Comparison of ENCODE assay signal across 23 mouse cellular contexts in the genomic region with DNA sequence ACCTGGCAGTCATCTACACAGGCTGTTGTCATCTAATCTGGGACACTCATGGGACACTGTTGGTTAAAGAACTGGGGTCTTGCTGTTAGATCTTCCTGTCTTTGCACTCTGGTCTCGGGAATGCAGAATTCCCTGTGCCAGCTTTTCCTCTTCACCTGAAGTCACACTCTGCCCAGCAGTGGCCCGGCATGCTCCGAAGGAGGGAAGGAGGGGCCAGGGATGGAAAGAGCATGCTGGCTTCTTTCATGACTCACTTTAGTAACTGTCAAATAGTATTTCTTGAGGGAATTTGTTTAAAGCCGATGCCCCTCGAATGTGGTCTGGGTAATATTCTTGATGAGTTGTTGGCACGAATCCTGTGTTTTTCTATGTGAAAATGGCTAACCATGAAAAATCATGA.
DNase-seq lines count a peak whose midpoint lies in the region; ATAC-seq and TF ChIP-seq lines count a peak whose summit lies in the region.
"Had no signal": no experiment of that assay in that cellular context is flagged by ENCODE, and none has a peak within 500 bp of the region (broad histone marks: within the 10 kb centered on the region; RNA-seq: fewer than 3 reads in every experiment).

No protein-coding gene starts in this region.

- H3K79me2 ChIP-seq in C2C12 (ENCODE audit: control insufficient read depth, insufficient read depth), result no peaks in the 10 kb centered on the region
- H3K79me2 ChIP-seq in myocyte (ENCODE audit: control insufficient read depth, insufficient read depth), result no peaks in the 10 kb centered on the region

- H3K9me3 ChIP-seq in embryonic facial prominence, embryonic 13.5 days, result no peaks in the 10 kb centered on the region
- H3K9me3 ChIP-seq in embryonic facial prominence, embryonic 10.5 days, result no peaks in the 10 kb centered on the region
- no peaks in the 10 kb centered on the region for H3K9me3 ChIP-seq in lung, embryonic 16.5 days (ENCODE audit: control insufficient read depth, low read length)
- H3K9me3 ChIP-seq: embryonic facial prominence, embryonic 12.5 days; embryonic facial prominence, embryonic 15.5 days; forebrain, embryonic 13.5 days; forebrain, embryonic 15.5 days had no signal

- no peak overlapping the region for H3K4me3 ChIP-seq in embryonic facial prominence, embryonic 13.5 days
- H3K4me3 ChIP-seq in embryonic facial prominence, embryonic 10.5 days, result no peak overlapping the region
- no peak overlapping the region for H3K4me3 ChIP-seq in lung, embryonic 16.5 days (ENCODE audit: low read length)
- H3K4me3 ChIP-seq in C2C12 (ENCODE audit: insufficient read depth, poor library complexity, severe bottlenecking), result no peak overlapping the region
- no peak overlapping the region for H3K4me3 ChIP-seq in myocyte
- H3K4me3 ChIP-seq: embryonic facial prominence, embryonic 12.5 days; embryonic facial prominence, embryonic 15.5 days; forebrain, embryonic 13.5 days; forebrain, embryonic 15.5 days had no signal

- H3K4me2 ChIP-seq in embryonic facial prominence, embryonic 13.5 days, result no peak overlapping the region
- H3K4me2 ChIP-seq in lung, embryonic 16.5 days (ENCODE audit: low read depth, low read length), result no peak overlapping the region
- peak overlapping the region; percentile 55 for H3K4me2 ChIP-seq in myocyte (ENCODE audit: low read depth)
- H3K4me2 ChIP-seq: embryonic facial prominence, embryonic 12.5 days; embryonic facial prominence, embryonic 15.5 days; forebrain, embryonic 13.5 days; forebrain, embryonic 15.5 days had no signal

- DNase-seq in embryonic facial prominence, embryonic 10.5 days (ENCODE audit: low spot score), result no peak
- no peak for DNase-seq in lung, postnatal 4 days
- no peak for DNase-seq in kidney, postnatal 36 days
- DNase-seq: adrenal gland, adult 2 months; adrenal gland, postnatal 10 days; adrenal gland, postnatal 25 days; B cell, adult 2 months; cerebellum, adult 11 months; cerebellum, adult 18-20 months; cerebellum, adult 8-10 months; cerebellum, adult 9-11 months; cerebellum, postnatal 14 days; cerebellum, postnatal 36 days; embryo, embryonic 11 days; forebrain, postnatal 0 days had no signal

- no peak for ATAC-seq in embryonic facial prominence, embryonic 13.5 days (ENCODE audit: insufficient number of reproducible peaks, insufficient read depth, low FRiP score, low TSS enrichment, low read depth)
- no peak for ATAC-seq in lung, embryonic 16.5 days (ENCODE audit: low read depth)
- ATAC-seq: forebrain, embryonic 13.5 days; forebrain, embryonic 15.5 days; forebrain, postnatal 0 days had no signal

- H3K4me1 ChIP-seq in embryonic facial prominence, embryonic 13.5 days, result peaks cover 40% of the 10 kb centered on the region
- no peaks in the 10 kb centered on the region for H3K4me1 ChIP-seq in embryonic facial prominence, embryonic 10.5 days
- H3K4me1 ChIP-seq in lung, embryonic 16.5 days (replicated peaks; ENCODE audit: control insufficient read depth, insufficient read depth, low read length), result 0 out of 2 replicates have a peak, but pooled peaks cover 5% of the 10 kb centered on the region
- H3K4me1 ChIP-seq: embryonic facial prominence, embryonic 12.5 days; embryonic facial prominence, embryonic 15.5 days; forebrain, embryonic 13.5 days; forebrain, embryonic 15.5 days had no signal

- WGBS in embryonic facial prominence, embryonic 13.5 days, result 72% methylated on average over 6 of the region's 6 CpGs
- 86% methylated on average over 6 of the region's 6 CpGs for WGBS in embryonic facial prominence, embryonic 10.5 days
- WGBS in lung, embryonic 16.5 days, result 46% methylated on average over 6 of the region's 6 CpGs

- no peak for TF ChIP-seq CTCF in C2C12 (IDR thresholded peaks at IDR 0.05; ENCODE audit: control insufficient read depth, insufficient read depth, insufficient read length)

- H3ac ChIP-seq in C2C12 (ENCODE audit: control insufficient read depth, insufficient read length, low read depth) (no peak overlapping the region), myocyte (ENCODE audit: control insufficient read depth, insufficient read length) (no peak overlapping the region)

- TF ChIP-seq POLR2A in myocyte (IDR thresholded peaks at IDR 0.05; ENCODE audit: insufficient read length, low read depth), result no peak

- no peak overlapping the region for H3K9ac ChIP-seq in embryonic facial prominence, embryonic 13.5 days
- no peak overlapping the region for H3K9ac ChIP-seq in lung, embryonic 16.5 days (ENCODE audit: low read length)
- H3K9ac ChIP-seq: embryonic facial prominence, embryonic 12.5 days; embryonic facial prominence, embryonic 15.5 days; forebrain, embryonic 13.5 days; forebrain, embryonic 15.5 days; forebrain, postnatal 0 days had no signal

- H3K36me3 ChIP-seq in embryonic facial prominence, embryonic 13.5 days, result no peaks in the 10 kb centered on the region
- no peaks in the 10 kb centered on the region for H3K36me3 ChIP-seq in embryonic facial prominence, embryonic 10.5 days (replicated peaks)
- no peaks in the 10 kb centered on the region for H3K36me3 ChIP-seq in lung, embryonic 16.5 days (ENCODE audit: control insufficient read depth, insufficient read depth, low read length)
- H3K36me3 ChIP-seq in C2C12 (ENCODE audit: control insufficient read depth, insufficient read depth), result no peaks in the 10 kb centered on the region
- H3K36me3 ChIP-seq in myocyte (ENCODE audit: control insufficient read depth, insufficient read depth), result no peaks in the 10 kb centered on the region
- H3K36me3 ChIP-seq: embryonic facial prominence, embryonic 12.5 days; embryonic facial prominence, embryonic 15.5 days; forebrain, embryonic 15.5 days had no signal

- 0 out of 2 replicates have a peak overlapping the region, but pooled peaks have one; percentile 16 for H3K27ac ChIP-seq in embryonic facial prominence, embryonic 13.5 days
- no peak overlapping the region for H3K27ac ChIP-seq in embryonic facial prominence, embryonic 10.5 days (replicated peaks)
- H3K27ac ChIP-seq in lung, embryonic 16.5 days (ENCODE audit: low read length), result 0 out of 2 replicates have a peak overlapping the region, but pooled peaks have one; percentile 20
- H3K27ac ChIP-seq: embryonic facial prominence, embryonic 12.5 days; embryonic facial prominence, embryonic 15.5 days; forebrain, embryonic 13.5 days; forebrain, embryonic 15.5 days had no signal

- H3K79me3 ChIP-seq in C2C12 (ENCODE audit: low read depth), result no peaks in the 10 kb centered on the region

- H3K27me3 ChIP-seq in embryonic facial prominence, embryonic 13.5 days, result peaks cover 24% of the 10 kb centered on the region
- no peaks in the 10 kb centered on the region for H3K27me3 ChIP-seq in embryonic facial prominence, embryonic 10.5 days (replicated peaks; ENCODE audit: low read depth, poor library complexity, severe bottlenecking)
- no peaks in the 10 kb centered on the region for H3K27me3 ChIP-seq in lung, embryonic 16.5 days (ENCODE audit: control insufficient read depth, insufficient read depth, low read depth, low read length)
- H3K27me3 ChIP-seq in C2C12 (ENCODE audit: control insufficient read depth, insufficient read depth, insufficient read length) (no peaks in the 10 kb centered on the region), myocyte (ENCODE audit: control insufficient read depth, insufficient read depth, insufficient read length) (no peaks in the 10 kb centered on the region)
- H3K27me3 ChIP-seq: embryonic facial prominence, embryonic 12.5 days; forebrain, embryonic 13.5 days; forebrain, embryonic 15.5 days had no signal

TF ChIP-seq in C2C12, 6 proteins besides CTCF, POLR2A, EP300 and RAD21:
- no peak for TF ChIP-seq USF1 (IDR thresholded peaks at IDR 0.05; ENCODE audit: low read depth)
- TF ChIP-seq MAX (IDR thresholded peaks at IDR 0.05), result peak; percentile 89

TF ChIP-seq in myocyte, 11 proteins besides CTCF, POLR2A, EP300 and RAD21:
- TF ChIP-seq SRF (IDR thresholded peaks at IDR 0.05; ENCODE audit: control insufficient read depth, insufficient read length, low read depth) (no peak), TCF12 (IDR thresholded peaks at IDR 0.05; ENCODE audit: insufficient read depth, poor library complexity, severe bottlenecking) (no peak), USF1 (IDR thresholded peaks at IDR 0.05; ENCODE audit: low read depth) (no peak), POLR2AphosphoS2 (IDR thresholded peaks at IDR 0.05; ENCODE audit: insufficient read length, low read depth) (no peak), MAX (IDR thresholded peaks at IDR 0.05; ENCODE audit: low read depth) (no peak), REST (IDR thresholded peaks at IDR 0.05; ENCODE audit: insufficient read depth, insufficient read length) (no peak), MYOG (IDR thresholded peaks at IDR 0.05; ENCODE audit: control insufficient read depth in 1 of 3, insufficient read depth in 1 of 3, insufficient read length in 2 of 3, low read depth in 2 of 3) (no peak), TCF3 (IDR thresholded peaks at IDR 0.05; ENCODE audit: insufficient read length, low read depth) (no peak), MYOD1 (IDR thresholded peaks at IDR 0.05; ENCODE audit: control insufficient read depth in 1 of 3, insufficient read length in 2 of 3, low read depth in 2 of 3) (no peak), CEBPB (IDR thresholded peaks at IDR 0.05; ENCODE audit: insufficient read depth, poor library complexity, severe bottlenecking) (no peak), E2F4 (IDR thresholded peaks at IDR 0.05; ENCODE audit: insufficient read depth) (no peak)
